Mouse (Mus musculus): Measurements from ENCODE around the gene Card6.

Card6 gene

GRCm38 (mm10) chr15:5107686-5108654 is at the start of gene Card6:
Gene Card6, minus strand, starts transcription at chr15:5108539.
- DNase-seq (ENCODE audit: low spot score in 2 of 2) = no peak

DNA sequence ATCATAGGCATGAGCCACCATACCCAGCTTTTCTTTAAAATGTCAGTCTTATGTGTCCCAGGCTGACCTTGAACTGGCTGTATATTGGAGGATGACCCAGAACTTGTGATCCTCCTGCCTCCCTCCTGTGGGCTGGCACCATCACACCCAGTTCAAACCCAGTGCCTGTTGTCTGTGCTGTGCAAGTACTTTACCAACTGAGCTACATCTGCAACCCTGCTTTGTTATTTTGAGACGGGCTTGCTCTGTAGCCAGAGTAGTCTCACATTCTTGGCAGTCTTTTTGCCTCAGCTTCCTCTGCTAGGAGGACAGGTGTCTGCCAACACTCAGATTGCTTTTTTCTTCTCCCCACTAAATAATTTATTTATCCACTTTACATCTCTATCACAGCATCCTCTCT is 49.0 kb upstream of the Card6 start:
- no peak for DNase-seq (ENCODE audit: low spot score in 2 of 2)

DNA sequence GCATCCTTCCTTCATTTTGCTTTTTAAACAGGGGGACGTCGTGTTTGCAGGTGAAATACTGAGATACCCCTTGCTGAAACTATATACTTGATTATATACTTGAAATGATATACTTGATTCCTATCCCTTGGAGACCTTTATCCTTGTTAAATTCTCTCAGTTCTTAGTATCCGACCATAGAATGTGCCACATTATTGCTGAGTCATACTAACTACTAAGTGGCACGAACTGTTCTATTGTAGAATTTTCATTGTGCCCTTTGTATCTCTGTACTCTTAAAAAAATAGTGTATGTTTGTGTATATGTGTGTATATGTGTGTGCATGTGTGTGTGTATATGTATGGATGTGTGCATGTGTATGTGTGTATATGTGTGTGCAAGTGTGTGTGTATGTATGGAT is 48.0 kb upstream of the Card6 start:
- DNase-seq (ENCODE audit: low spot score in 2 of 2) = no peak

- no peak for DNase-seq (ENCODE audit: low spot score in 2 of 2)
Observed at GRCm38 (mm10) chr15:5155093-5155492, 46.8 kb upstream of the Card6 start.

DNA sequence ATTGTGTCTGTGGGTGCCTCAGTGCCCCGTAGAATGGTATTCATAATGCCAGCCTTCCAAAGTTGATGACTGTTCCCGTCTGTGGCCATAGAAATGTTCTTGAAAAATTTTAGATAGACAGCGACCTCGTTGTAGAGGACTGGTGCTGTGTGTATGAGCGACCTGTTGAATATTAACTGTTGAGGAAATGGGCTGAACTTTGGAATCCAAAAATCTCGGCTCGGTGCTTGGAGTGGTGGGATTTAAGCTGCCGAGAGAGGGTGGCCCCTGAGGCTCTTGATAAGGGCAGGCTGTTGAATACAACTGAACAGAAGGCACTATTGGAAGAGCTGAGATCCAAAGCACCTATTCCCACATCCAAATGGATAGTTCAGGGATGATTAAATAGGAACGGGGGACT is 46.3 kb upstream of the Card6 start:
- DNase-seq (ENCODE audit: low spot score in 2 of 2) = no peak

DNA sequence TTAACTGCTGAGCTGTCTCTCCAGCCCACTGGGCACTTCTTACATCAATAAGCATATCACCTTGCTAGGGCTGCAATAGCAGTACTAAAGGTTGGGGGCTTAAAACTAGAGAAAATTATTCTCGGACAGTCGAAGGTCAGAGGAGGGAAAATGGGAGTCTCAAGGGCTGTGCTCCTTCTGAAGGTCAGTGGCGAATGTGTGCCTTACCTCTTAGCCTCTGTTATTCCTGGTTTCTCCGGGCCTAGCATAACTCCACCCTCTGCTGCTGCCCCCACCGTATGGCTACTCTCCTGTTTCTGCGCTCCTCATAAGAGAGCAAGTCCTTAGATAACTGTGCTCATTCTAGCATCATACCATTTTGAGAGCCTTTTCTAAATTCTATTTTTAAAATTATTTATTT is 43.8 kb upstream of the Card6 start:
- DNase-seq (ENCODE audit: low spot score in 2 of 2) = no peak

DNA sequence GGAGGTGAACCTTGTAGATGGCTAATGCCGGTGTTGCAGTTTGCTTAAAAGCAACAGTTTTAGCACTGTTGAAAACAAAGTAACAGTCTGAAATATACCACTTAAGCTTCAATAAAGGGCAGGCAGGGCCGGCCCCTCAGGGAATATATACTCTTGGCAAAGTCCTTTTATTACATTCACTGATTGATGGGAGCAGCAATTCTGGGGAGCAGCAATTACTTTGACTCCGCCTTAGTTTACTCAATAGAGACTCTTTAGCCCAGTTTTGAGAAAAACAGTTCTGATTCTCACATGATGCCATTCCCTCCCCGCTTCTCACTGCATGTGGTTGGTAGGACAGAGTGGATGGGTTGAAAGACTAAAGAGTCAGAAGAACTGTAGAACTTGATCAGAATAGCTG is 40.8 kb upstream of the Card6 start:
- DNase-seq (ENCODE audit: low spot score in 2 of 2) = no peak

GRCm38 (mm10) chr15:5145196-5145945 is 37.0 kb upstream of the Card6 start:
- no peak for DNase-seq (ENCODE audit: low spot score in 2 of 2)

- peak; percentile 85 to 86 for DNase-seq (ENCODE audit: low spot score in 2 of 2)
Observed at GRCm38 (mm10) chr15:5144021-5144778, 35.9 kb upstream of the Card6 start.

GRCm38 (mm10) chr15:5143361-5144020 is 35.2 kb upstream of the Card6 start, which contains the start of gene Prkaa1:
Gene Prkaa1, plus strand, starts transcription at chr15:5143861.
- no peak for DNase-seq (ENCODE audit: low spot score in 2 of 2)

- no peak for DNase-seq (ENCODE audit: low spot score in 2 of 2)
Observed at GRCm38 (mm10) chr15:5142714-5143113, 34.4 kb upstream of the Card6 start.

DNA sequence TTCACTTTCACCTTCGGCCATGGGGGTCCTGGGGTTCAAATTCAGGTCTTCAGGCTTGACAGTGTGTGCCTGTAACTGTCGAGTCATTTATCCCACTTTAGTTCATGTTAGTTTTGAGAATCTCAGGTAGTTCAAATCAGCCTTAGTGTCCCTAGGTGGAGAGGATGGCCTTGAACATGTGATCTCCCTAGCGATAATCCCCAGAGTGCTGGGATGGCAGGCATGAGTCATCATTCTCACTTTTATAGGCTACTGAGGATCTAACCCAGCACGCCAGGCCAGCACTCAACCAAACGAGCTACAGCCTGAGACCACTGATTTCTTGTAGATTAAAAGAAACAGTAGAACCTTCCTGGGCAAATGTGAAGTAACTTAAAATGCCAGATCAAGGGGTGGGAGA is 33.7 kb upstream of the Card6 start:
- no peak for DNase-seq (ENCODE audit: low spot score in 2 of 2)

DNA sequence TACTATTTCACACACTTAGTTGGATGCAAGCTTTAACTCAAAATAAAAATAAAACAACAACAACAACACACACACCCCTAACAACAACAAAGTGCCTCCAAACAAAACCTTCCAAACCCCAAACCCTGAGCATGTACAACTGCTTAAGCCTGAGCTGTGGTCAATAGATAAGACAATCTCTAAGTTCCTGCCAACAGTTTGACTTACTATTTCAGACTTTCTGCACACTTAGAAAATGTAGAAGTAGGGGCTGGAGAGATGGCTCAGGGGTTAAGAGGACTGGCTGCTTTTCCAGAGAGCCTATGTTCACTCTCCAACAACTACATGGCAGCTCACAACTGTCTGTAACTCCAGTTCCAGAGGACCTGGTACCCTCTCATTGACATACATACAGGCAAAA is 32.0 kb upstream of the Card6 start:
- no peak for DNase-seq (ENCODE audit: low spot score in 2 of 2)

DNA sequence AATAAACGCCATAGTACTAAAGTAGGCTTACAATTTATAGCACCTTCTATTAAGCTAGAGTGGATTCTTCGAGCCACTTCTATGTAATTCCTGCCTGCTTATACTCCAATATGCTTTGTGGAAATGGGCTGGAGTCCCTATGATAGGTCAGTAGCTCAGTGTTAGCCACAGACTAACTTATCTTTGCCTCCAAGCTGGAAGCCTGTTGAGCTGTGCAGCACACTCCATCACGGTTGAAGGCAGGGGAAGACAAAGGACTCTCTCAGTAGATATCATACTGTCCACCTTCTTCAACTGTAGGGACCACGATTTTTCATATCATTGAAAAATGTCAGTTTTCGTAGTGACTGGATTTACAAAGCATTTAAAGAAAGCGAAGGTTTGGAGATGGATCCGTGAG is 31.5 kb upstream of the Card6 start:
- DNase-seq (ENCODE audit: low spot score in 2 of 2) = no peak

GRCm38 (mm10) chr15:5139366-5139765 is 31.0 kb upstream of the Card6 start:
- DNase-seq (ENCODE audit: low spot score in 2 of 2) = no peak

DNA sequence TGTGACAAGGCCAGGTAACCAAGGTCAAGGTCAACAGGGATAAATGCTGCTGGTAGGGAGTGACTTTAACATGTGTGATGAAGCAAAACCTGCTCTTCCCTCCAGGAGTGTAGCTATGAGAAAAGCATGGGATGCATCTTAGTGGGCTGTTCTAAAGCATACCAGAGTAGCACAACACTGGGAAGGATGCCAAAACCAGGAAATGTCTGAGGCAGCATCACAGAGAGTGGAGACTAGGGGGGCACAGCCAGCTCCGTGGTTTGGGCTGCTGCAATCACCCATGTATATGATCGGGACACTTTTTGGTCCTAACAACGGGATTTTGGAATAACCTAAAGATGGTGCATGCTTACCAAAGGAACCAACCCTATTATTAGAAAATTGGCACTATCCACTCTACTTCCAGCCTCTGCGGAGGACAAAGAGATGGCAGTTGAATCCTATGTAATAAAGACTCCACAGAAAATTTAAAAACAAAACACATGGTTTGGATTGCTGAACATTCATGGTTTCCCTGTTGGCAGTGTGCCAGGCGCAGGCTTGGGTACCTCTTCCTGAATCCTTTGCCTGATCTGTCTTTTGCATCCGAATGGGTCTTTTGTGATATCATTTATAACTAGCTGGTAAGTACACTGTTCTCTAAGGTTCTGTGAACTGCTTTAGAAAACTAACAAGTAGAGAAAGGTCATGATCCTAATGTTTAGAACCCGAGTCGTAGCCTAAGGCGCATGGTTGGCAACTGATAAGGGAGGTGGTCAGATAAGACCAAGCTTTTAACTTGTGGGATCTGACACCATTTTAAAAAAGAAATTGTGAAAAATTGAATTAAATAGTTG is 29.9 kb upstream of the Card6 start:
- no peak for DNase-seq (ENCODE audit: low spot score in 2 of 2)

DNA sequence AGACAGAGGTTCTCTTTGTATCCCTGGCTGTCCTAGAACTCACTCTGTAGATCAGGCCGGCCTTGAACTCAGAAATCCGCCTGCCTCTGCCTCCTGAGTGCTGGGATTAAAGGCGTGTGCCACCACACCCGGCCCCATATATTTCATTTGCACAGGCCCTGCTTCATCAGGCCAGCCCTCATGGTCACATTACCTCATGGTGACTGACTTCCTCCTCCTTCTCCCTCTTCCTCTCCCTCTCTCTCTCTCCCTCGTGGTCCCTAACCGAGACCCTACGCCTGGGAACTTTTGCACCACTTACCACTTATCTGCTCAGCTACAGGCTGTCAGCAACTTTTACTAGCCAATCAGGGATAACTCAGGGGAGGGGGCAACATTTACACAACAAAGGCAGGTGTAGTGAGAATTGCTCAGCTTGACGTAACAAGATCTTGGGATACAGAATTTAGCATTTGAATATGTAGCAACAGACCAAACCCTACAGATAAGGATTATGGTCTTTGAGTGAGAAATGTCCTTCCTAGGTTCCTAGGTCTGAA is 26.7 kb upstream of the Card6 start:
- no peak for DNase-seq (ENCODE audit: low spot score in 2 of 2)

DNA sequence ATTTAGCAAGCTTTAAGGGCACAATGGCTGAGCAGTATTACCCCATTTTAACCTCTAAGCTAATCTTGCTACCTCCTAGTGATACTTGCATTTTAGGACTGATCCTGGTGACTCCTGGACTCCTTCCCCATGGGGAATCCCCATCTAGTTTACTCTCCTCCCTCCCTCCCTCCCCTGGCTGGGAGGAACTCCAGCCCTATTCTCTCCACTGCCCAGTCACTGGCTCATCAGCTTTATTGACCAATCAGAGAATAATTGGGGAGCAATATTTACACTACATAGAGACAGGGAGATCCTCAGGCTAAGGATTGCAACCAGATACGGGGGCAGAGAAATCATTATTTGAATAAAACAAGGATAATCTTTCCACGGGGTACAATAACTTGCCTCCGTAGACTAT is 25.8 kb upstream of the Card6 start:
- DNase-seq (ENCODE audit: low spot score in 2 of 2) = no peak

- no peak for DNase-seq (ENCODE audit: low spot score in 2 of 2)
Observed at GRCm38 (mm10) chr15:5133301-5133700, 25.0 kb upstream of the Card6 start.

All from right cerebral cortex, postnatal 10 days (tissue).